Mouse (Mus musculus): Measurements from ENCODE around the gene Snrnp27. TPM values are rescaled to one million over a fixed set of nuclear protein-coding genes. Genes with fewer than 3 reads are reported as not detected.

Snrnp27 gene
- polyA plus RNA-seq, 1 experiment = 65.3 TPM

Other genes with a start within 250 kb of the Snrnp27 start
- gene C87436, start 246.1 kb downstream of the Snrnp27 start, polyA plus RNA-seq (2012; rRNA removed) = 24.6 and 28.2 TPM in 2 replicates
- gene Pcbp1, start 158.2 kb downstream of the Snrnp27 start, polyA plus RNA-seq (2012; rRNA removed) = 153 and 183 TPM in 2 replicates
- gene Asprv1, start 56.4 kb downstream of the Snrnp27 start, polyA plus RNA-seq (2012; rRNA removed) = 0.39 and 0.56 TPM in 2 replicates
- gene Mxd1, start 15.4 kb downstream of the Snrnp27 start, polyA plus RNA-seq (2012; rRNA removed) = 9.0 and 10.1 TPM in 2 replicates
- gene Gmcl1, start 48.9 kb upstream of the Snrnp27 start, polyA plus RNA-seq (2012; rRNA removed) = 16.5 TPM in 2 replicates
- 134 and 144 TPM in 2 replicates for gene Anxa4, start 109.1 kb upstream of the Snrnp27 start, polyA plus RNA-seq (2012; rRNA removed)
- gene Aak1, start 165.0 kb upstream of the Snrnp27 start, polyA plus RNA-seq (2012; rRNA removed) = 21.2 and 21.9 TPM in 2 replicates

All from urinary bladder, adult 2 months (tissue).